Mouse (Mus musculus) CH12.LX (cell line): Measurements from ENCODE around the gene Gm49318. TPM values are rescaled to one million over a fixed set of nuclear protein-coding genes. Genes with fewer than 3 reads are reported as not detected.

Source experiments
- DNase-seq: peaks from one replicate; pipeline ENCODE4 v3.0.0-alpha.2; 2013; ENCODE audit errors: extremely low read depth
- H3K27ac ChIP-seq: 2 replicates; pipeline ENCODE4 v1.5.1; 2012; ENCODE audit warnings: low read depth, mild to moderate bottlenecking, control low read depth, moderate library complexity; ENCODE audit not compliant: insufficient read depth
- H3K27me3 ChIP-seq: replicated peaks from 2 replicates; pipeline ENCODE3; 2012; ENCODE audit warnings: inconsistent platforms
- H3K36me3 ChIP-seq, 2 experiments: replicated peaks in 1 of 2; 2 replicates each; pipeline versions ENCODE3 to v1.6.1; 2012; ENCODE audit warnings: inconsistent platforms in 1 of 2, low read length in 1 of 2, mild to moderate bottlenecking in 1 of 2, mixed read lengths in 1 of 2, moderate library complexity in 1 of 2; ENCODE audit not compliant: control insufficient read depth in 1 of 2, insufficient read depth in 1 of 2
- H3K4me1 ChIP-seq, 2 experiments: 2 replicates each; pipeline ENCODE4 v1.6.1; 2012; ENCODE audit warnings: inconsistent platforms in 1 of 2, moderate library complexity in 1 of 2; ENCODE audit not compliant: insufficient read depth in 2 of 2, control insufficient read depth in 1 of 2
- H3K4me2 ChIP-seq: 2 replicates; pipeline ENCODE4 v1.6.1; 2012; ENCODE audit warnings: low read depth, mild to moderate bottlenecking, control low read depth; ENCODE audit not compliant: poor library complexity, insufficient read depth, severe bottlenecking
- H3K4me3 ChIP-seq, 3 experiments: fragments of 150-350 bp in 1 of 3; sonication (generic) in 1 of 3; replicated peaks in 1 of 3; 2 replicates each; pipeline versions ENCODE3 to v1.5.1; 2011 to 2012; ENCODE audit warnings: low read depth in 2 of 3, low read length in 2 of 3, mild to moderate bottlenecking in 2 of 3, moderate library complexity in 2 of 3, control low read depth in 1 of 3, improper control_type of control experiment in 1 of 3, inconsistent platforms in 1 of 3, mixed read lengths in 1 of 3; ENCODE audit not compliant: poor library complexity in 1 of 3
- H3K79me2 ChIP-seq: replicated peaks from 2 replicates; pipeline ENCODE4 v1.6.1; 2012; ENCODE audit warnings: mild to moderate bottlenecking, moderate library complexity; ENCODE audit not compliant: control insufficient read depth, poor library complexity, insufficient read depth, severe bottlenecking; ENCODE audit errors: extremely low read depth
- H3K9ac ChIP-seq: 2 replicates; pipeline ENCODE4 v1.6.1; 2012; ENCODE audit warnings: low read depth, mild to moderate bottlenecking, control low read depth, moderate library complexity; ENCODE audit not compliant: insufficient read depth
- H3K9me3 ChIP-seq: replicated peaks from 2 replicates; pipeline ENCODE3; 2012; ENCODE audit warnings: low read length, inconsistent platforms, mixed read lengths
- BHLHE40 ChIP-seq: IDR thresholded peaks from 2 replicates; pipeline ENCODE4 v1.6.1; 2011; ENCODE audit warnings: mild to moderate bottlenecking, low read depth, low read length, improper control_type of control experiment
- CHD1 ChIP-seq: IDR thresholded peaks from 2 replicates; pipeline ENCODE4 v1.6.1; 2012; ENCODE audit warnings: low read depth, low read length, improper control_type of control experiment, inconsistent platforms
- ELF1 ChIP-seq: IDR thresholded peaks from 2 replicates; pipeline ENCODE4 v1.6.1; 2014; ENCODE audit warnings: low read depth, mild to moderate bottlenecking, inconsistent platforms, low read length, improper control_type of control experiment
- EP300 ChIP-seq: IDR thresholded peaks from 2 replicates; pipeline ENCODE4 v1.6.1; 2011; ENCODE audit warnings: low read length, improper control_type of control experiment
- HCFC1 ChIP-seq: IDR thresholded peaks from 2 replicates; pipeline ENCODE4 v1.6.1; 2012; ENCODE audit warnings: low read depth, mild to moderate bottlenecking, inconsistent platforms, low read length, improper control_type of control experiment
- IRF4 ChIP-seq: IDR thresholded peaks from 2 replicates; pipeline ENCODE4 v1.6.1; 2014; ENCODE audit warnings: low read depth, mild to moderate bottlenecking, inconsistent platforms, low read length, improper control_type of control experiment
- JUN ChIP-seq: IDR thresholded peaks from 2 replicates; pipeline ENCODE4 v1.6.1; 2011; ENCODE audit warnings: low read depth, mild to moderate bottlenecking, low read length, improper control_type of control experiment, moderate library complexity; ENCODE audit not compliant: insufficient read depth
- JUND ChIP-seq: conservative IDR thresholded peaks from 2 replicates; pipeline ENCODE4 v1.6.1; 2011; ENCODE audit warnings: low read depth, low read length, improper control_type of control experiment
- MAX ChIP-seq: IDR thresholded peaks from 2 replicates; pipeline ENCODE4 v1.6.1; 2011; ENCODE audit warnings: low read length, improper control_type of control experiment
- MAZ ChIP-seq: IDR thresholded peaks from 2 replicates; pipeline ENCODE4 v1.6.1; 2012; ENCODE audit warnings: low read depth, mild to moderate bottlenecking, inconsistent platforms, low read length, improper control_type of control experiment, moderate library complexity
- MXI1 ChIP-seq: IDR thresholded peaks from 2 replicates; pipeline ENCODE4 v1.6.1; 2011; ENCODE audit warnings: mild to moderate bottlenecking, low read depth, low read length, improper control_type of control experiment
- MYC ChIP-seq: IDR thresholded peaks from 2 replicates; pipeline ENCODE4 v1.6.1; 2011; ENCODE audit warnings: low read depth, mild to moderate bottlenecking, improper control_type of control experiment, low read length
- NELFE ChIP-seq: IDR thresholded peaks from 2 replicates; pipeline ENCODE4 v1.6.1; 2011; ENCODE audit warnings: low read depth, low read length, improper control_type of control experiment
- NRF1 ChIP-seq: IDR thresholded peaks from 2 replicates; pipeline ENCODE4 v1.6.1; 2014; ENCODE audit warnings: low read depth, mild to moderate bottlenecking, inconsistent platforms, low read length, improper control_type of control experiment, moderate library complexity
- PAX5 ChIP-seq: IDR thresholded peaks from 2 replicates; pipeline ENCODE4 v1.6.1; 2012; ENCODE audit warnings: low read length, inconsistent platforms, mixed read lengths
- POLR2A ChIP-seq: IDR thresholded peaks from 2 replicates; pipeline ENCODE4 v1.6.1; 2011; ENCODE audit warnings: low read depth, mild to moderate bottlenecking, improper control_type of control experiment, low read length
- POLR2AphosphoS2 ChIP-seq: IDR thresholded peaks from 2 replicates; pipeline ENCODE4 v1.6.1; 2011; ENCODE audit warnings: low read depth, low read length, improper control_type of control experiment
- RAD21 ChIP-seq: IDR thresholded peaks from 2 replicates; pipeline ENCODE4 v1.6.1; 2011; ENCODE audit warnings: low read depth, mild to moderate bottlenecking, low read length, improper control_type of control experiment, moderate library complexity
- RCOR1 ChIP-seq: conservative IDR thresholded peaks from 2 replicates; pipeline ENCODE4 v1.6.1; 2012; ENCODE audit warnings: low read depth, mild to moderate bottlenecking, inconsistent platforms, low read length, improper control_type of control experiment
- SIN3A ChIP-seq: IDR thresholded peaks from 2 replicates; pipeline ENCODE4 v1.6.1; 2012; ENCODE audit warnings: low read length, improper control_type of control experiment, inconsistent platforms
- SMC3 ChIP-seq: IDR thresholded peaks from 2 replicates; pipeline ENCODE4 v1.6.1; 2011; ENCODE audit warnings: low read depth, low read length, improper control_type of control experiment
- UBTF ChIP-seq: IDR thresholded peaks from 2 replicates; pipeline ENCODE4 v1.6.1; 2012; ENCODE audit warnings: low read depth, mild to moderate bottlenecking, inconsistent platforms, low read length, improper control_type of control experiment, moderate library complexity
- USF2 ChIP-seq: conservative IDR thresholded peaks from 2 replicates; pipeline ENCODE4 v1.6.1; 2011; ENCODE audit warnings: low read depth, low read length, improper control_type of control experiment
- ZC3H11A ChIP-seq: IDR thresholded peaks from 2 replicates; pipeline ENCODE4 v1.6.1; 2012; ENCODE audit warnings: low read depth, mild to moderate bottlenecking, inconsistent platforms, low read length, improper control_type of control experiment
- ZMIZ1 ChIP-seq: IDR thresholded peaks from 2 replicates; pipeline ENCODE4 v1.6.1; 2012; ENCODE audit warnings: low read depth, mild to moderate bottlenecking, inconsistent platforms, low read length, improper control_type of control experiment
- ZNF384 ChIP-seq: IDR thresholded peaks from 2 replicates; pipeline ENCODE4 v1.6.1; 2012; ENCODE audit warnings: low read depth, low read length, improper control_type of control experiment, inconsistent platforms
- dilution Hi-C: fragments of 300-500 bp; cut with MboI; formaldehyde crosslinking; loops from 2 replicates; pipeline ENCODE4 v1.14.3; 2020; ENCODE audit warnings: low sequenced_read_pairs; ENCODE audit not compliant: extremely low pct_unique_long_range_greater_than_20kb, extremely low pct_ligation_motif_present
- in situ Hi-C: fragments of 300-500 bp; cut with MboI; formaldehyde crosslinking; loops from 3 replicates; pipeline ENCODE4 v1.14.3; 2019; ENCODE audit warnings: low sequenced_read_pairs, low pct_ligation_motif_present, low pct_unique_long_range_greater_than_20kb, mixed read lengths
- polyA plus RNA-seq: library from polyadenylated mRNA; unstranded; fragments of >175 nt; gene quantifications from 2 replicates; pipeline ENCODE4 v1.2.1, GENCODE M21; 2012; ENCODE audit warnings: low read depth; ENCODE audit not compliant: insufficient read length
- total RNA-seq, 2 experiments: library from RNA; depleted of rRNA; stranded (reverse); fragments of 300-350 nt in 1 of 2; fragments of >200 nt in 1 of 2; gene quantifications; 2 replicates each; pipeline ENCODE4 v1.2.3; 2012 to 2014

The Gm49318 gene
- total and polyA plus RNA-seq, 3 experiments, result not detected

DNA sequence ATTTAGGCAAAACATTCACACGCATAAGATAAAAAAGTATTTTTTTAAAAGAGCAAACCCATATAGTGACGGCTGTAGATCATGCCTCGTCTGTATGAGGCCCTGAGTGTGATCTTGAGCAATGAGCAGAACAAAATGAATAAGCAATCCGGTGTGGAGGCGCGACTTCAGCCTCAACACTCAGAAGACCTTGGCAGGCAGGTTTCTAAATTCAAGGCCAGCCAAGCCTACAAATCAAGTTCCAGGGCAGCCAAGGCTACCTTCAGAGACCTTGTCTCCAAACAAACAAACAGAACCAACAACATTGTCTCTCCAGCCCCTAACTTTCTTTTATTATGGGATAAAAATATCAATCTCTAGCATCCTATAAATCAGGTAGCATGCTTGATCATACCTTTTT is 70.8 kb downstream of the Gm49318 start:
- Histone ChIP-seq H3K9me3 (peaks cover 3% of the 10 kb centered on the region), H3K4me2 (no peak overlapping the region), H3K27ac (no peak overlapping the region), H3K36me3 (peaks cover 12 to 16% of the 10 kb centered on the region in 2 experiments), H3K9ac (no peak overlapping the region), H3K4me3 (no peak overlapping the region), H3K27me3 (peaks cover 28% of the 10 kb centered on the region), H3K4me1 (peaks cover 8 to 23% of the 10 kb centered on the region in 2 experiments), H3K79me2 (peaks cover 13% of the 10 kb centered on the region; the same call in 1 of the 2 replicates)
- in situ Hi-C loops, result loop anchor here (5.0 kb wide), 1 partner anchor 38 kb away; the partner anchor contains the start of gene Epor
- TF ChIP-seq SIN3A (no peak), BHLHE40 (no peak), ZNF384 (no peak), POLR2A (no peak), MAZ (no peak), MYC (no peak), JUND (no peak), POLR2AphosphoS2 (no peak), ELF1 (no peak), ZMIZ1 (no peak), RCOR1 (no peak), MAX (no peak), EP300 (no peak), NELFE (no peak), NRF1 (no peak), JUN (no peak), PAX5 (no peak)
- no peak for DNase-seq
- dilution Hi-C loops, result no loop called here

DNA sequence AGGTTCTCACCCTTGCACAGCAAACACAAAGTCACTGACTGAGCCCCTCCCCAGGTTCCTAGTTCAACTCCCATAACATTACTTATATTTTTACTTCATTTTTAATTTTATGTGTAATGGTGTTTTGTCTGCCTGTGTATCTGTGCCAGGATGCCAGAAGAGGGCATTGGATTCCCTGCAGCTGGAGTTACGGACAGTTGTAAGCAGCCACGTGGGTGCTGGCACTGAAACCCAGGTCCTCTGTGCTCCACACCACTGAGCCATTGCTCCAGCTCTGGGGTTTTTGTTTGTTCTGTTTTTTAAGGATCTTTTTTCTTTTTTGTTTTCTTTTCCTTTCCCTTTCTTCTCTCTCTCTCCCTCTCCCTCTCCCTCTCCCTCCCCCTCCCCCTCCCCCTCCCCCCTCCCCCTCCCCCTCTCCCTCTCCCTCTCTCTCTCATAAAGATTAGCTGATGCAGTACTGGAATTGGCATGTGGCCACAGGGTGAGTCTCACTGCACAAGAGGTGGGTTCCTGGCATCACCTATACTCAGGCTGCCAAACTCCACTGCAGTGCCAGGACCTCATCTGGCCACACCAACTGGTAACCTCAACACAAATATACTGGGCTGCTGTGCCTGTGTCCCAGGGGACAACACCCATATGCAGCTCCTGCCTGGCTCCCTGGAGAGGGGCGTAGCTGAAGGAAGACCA is 74.7 kb downstream of the Gm49318 start:
- H3K4me3 ChIP-seq, result no peak overlapping the region
- H3K4me1 ChIP-seq, result no peaks in the 10 kb centered on the region
- no peak overlapping the region for H3K27ac ChIP-seq
- no peaks in the 10 kb centered on the region for H3K79me2 ChIP-seq
- TF ChIP-seq USF2 (no peak), RCOR1 (no peak), RAD21 (no peak), ZMIZ1 (no peak), CHD1 (no peak), UBTF (no peak), HCFC1 (no peak), ELF1 (no peak), SMC3 (no peak), SIN3A (no peak), ZC3H11A (no peak), MXI1 (no peak), EP300 (no peak), JUND (no peak), MYC (no peak), NRF1 (no peak), IRF4 (no peak)
- no peak overlapping the region for H3K4me2 ChIP-seq
- no peak overlapping the region for H3K9ac ChIP-seq
- H3K9me3 ChIP-seq, result peaks cover 3% of the 10 kb centered on the region
- in situ Hi-C loops, result no loop called here
- H3K27me3 ChIP-seq, result peaks cover 59% of the 10 kb centered on the region
- dilution Hi-C loops, result no loop called here
- DNase-seq, result no peak
- H3K36me3 ChIP-seq, result no peaks in the 10 kb centered on the region
